Mouse (Mus musculus): Measurements from ENCODE around the gene Syne3. TPM values are rescaled to one million over a fixed set of nuclear protein-coding genes. Genes with fewer than 3 reads are reported as not detected.

Gene Syne3
- polyA plus RNA-seq, 1 experiment from 2014 or later = 0.11 TPM

DNA sequence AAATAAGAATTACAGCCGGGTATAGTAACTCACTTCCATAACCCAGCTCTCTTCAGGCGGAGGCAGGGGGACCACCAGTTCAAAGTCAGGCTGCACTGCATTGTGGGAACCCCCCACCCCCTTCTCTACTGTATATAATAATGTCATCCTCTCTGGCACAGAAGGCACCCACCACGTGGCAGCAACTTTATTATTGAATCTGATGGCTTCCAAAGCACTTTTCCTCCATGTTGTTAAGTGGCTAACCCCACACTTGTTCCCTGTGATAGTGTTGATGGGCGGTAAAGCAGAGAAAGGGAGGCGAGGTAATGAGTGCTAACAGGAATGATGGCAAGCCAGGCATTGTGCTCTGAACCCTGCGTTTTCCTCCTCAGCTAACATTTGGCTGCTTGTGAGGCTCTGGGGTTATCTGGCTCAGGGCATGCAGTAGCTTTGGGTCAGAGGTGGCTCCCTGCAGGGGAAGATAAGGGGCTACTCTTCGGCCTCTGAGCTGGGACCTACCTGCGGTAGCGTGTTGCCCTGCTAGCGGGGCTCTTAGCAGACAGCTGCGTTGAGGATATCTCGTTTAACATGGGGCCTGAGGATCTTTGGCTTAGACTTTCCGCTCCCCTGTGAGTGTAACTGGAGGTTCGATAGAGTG lies 24.6 kb upstream of the Syne3 start:
- Histone ChIP-seq H3K27me3 (no peaks in the 10 kb centered on the region), H3K4me1 (peaks cover 40% of the 10 kb centered on the region), H3K9ac (replicated peaks) (no peak overlapping the region), H3K27ac (replicated peaks) (no peak overlapping the region), H3K4me3 (peak overlapping the region; percentile 83), H3K4me2 (replicated peaks) (peak overlapping the region; percentile 87), H3K9me3 (no peaks in the 10 kb centered on the region), H3K36me3 (peaks cover 8% of the 10 kb centered on the region; the same call in 1 of the 2 replicates)
- no peak for ATAC-seq (replicated peaks)
- 73% methylated on average over 14 of the region's 14 CpGs for WGBS

GRCm38 (mm10) chr12:105032832-105033775 lies 23.5 kb upstream of the Syne3 start:
- Histone ChIP-seq H3K27ac (replicated peaks) (peak overlapping the region; percentile 81), H3K4me3 (peak overlapping the region; percentile 83), H3K4me1 (peaks cover 40% of the 10 kb centered on the region), H3K9me3 (no peaks in the 10 kb centered on the region), H3K4me2 (replicated peaks) (peak overlapping the region; percentile 87), H3K36me3 (peaks cover 8% of the 10 kb centered on the region; the same call in 1 of the 2 replicates), H3K9ac (replicated peaks) (peak overlapping the region; percentile 75), H3K27me3 (no peaks in the 10 kb centered on the region)
- peak; percentile 62 for ATAC-seq (replicated peaks)
- 3% methylated on average over 45 of the region's 45 CpGs for WGBS

DNA sequence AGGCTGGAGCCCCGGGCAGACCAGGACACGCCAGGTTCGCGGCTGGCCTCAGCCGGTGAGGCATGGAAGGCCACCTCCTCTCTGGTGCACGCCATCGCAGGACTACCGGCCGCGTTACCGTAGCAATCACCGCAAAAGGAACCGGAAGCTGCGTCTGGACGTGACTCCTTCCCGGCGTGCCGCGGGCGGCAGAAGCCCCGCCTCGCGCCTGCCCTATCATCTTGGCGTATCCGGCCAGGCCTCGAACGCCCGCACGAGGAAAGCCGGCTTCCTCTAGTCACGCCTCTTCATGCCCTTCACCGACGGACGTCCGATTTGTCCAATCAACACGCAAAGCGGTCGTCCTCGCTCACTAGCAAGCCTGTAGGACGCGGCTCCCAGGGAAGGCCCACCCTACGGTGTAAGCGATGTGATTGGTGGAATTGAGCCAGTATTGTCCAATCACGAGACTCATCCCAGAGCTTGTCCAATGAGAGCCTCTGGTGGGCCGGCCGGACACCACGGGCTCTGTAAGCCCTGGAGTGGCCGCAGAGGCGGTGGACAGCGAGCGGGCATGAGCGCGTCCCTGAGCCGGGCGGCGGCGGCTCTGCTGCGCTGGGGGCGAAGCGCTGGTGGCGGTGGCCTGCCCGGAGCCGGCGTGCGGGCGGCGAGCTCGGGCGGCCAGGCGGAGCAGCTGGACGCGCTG lies 22.7 kb upstream of the Syne3 start, which contains the start of gene Glrx5:
Glrx5 (plus strand) TSS at position 542 of the 685 bp plus-strand sequence.
- H3K36me3 ChIP-seq = peaks cover 8% of the 10 kb centered on the region; the same call in 1 of the 2 replicates
- ATAC-seq (replicated peaks) = peak; percentile 99
- H3K4me1 ChIP-seq = peaks cover 40% of the 10 kb centered on the region
- peak within 1 kb of the TSS; percentile 75 for H3K9ac ChIP-seq (replicated peaks)
- H3K4me2 ChIP-seq (replicated peaks) = peak within 1 kb of the TSS; percentile 92
- peak within 1 kb of the TSS; percentile 81 for H3K27ac ChIP-seq (replicated peaks)
- H3K4me3 ChIP-seq = peak within 1 kb of the TSS; percentile 83
- under 1% methylated on average over 72 of the region's 72 CpGs for WGBS
- H3K9me3 ChIP-seq = no peaks in the 10 kb centered on the region
- no peaks in the 10 kb centered on the region for H3K27me3 ChIP-seq

DNA sequence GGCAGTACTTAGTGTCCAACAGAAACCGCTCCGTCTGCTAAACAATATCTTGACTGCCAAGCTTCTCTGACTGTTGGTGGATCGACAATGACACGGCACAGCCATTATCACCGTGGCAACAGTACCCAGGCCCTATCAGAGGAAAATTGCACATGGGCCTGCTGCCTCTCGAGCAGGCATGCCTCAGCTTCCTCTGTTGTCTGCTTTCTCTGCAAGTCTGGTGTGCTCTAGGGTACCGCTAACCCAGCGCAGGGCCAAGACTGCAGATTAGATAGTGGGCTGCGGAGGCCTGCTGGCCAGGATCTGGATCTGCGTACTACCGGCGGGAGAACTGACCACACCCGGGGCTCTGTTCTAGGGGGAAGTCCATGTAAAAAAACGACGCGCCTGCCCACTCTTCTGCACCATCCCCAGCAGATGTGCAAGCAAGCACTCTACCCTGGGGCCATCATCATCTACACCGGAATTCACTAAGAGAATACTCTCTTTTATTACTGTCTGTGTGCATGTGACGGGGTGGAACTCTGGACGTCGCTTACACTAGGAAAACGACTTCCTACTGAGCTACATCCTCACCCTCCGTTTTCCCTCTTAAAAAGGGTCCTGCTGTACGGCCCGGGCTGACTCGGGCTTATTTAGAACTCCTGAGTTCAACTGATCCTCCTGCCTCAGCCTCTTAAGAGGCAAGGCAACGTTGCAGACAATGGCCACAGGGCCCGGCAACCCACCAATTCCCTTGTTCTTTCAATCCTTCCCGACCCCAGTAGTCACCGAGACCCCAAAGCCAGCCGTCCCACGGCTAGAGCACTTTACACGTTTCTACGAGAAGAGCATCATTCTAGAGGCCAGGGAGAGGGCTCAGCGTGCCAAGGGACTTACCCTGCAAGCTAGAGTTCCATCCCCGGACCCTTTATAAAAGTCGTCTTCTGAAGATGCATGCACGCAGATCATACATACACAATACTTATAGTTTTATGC lies 21.8 kb upstream of the Syne3 start:
- H3K9ac ChIP-seq (replicated peaks) = peak overlapping the region; percentile 70
- no peak for ATAC-seq (replicated peaks)
- H3K4me1 ChIP-seq = peaks cover 40% of the 10 kb centered on the region
- no peaks in the 10 kb centered on the region for H3K9me3 ChIP-seq
- peak overlapping the region; percentile 92 for H3K4me2 ChIP-seq (replicated peaks)
- H3K4me3 ChIP-seq = peak overlapping the region; percentile 83
- 5% methylated on average over 37 of the region's 37 CpGs for WGBS
- peak overlapping the region; percentile 67 for H3K27ac ChIP-seq (replicated peaks)
- H3K36me3 ChIP-seq = peaks cover 8% of the 10 kb centered on the region; the same call in 1 of the 2 replicates
- no peaks in the 10 kb centered on the region for H3K27me3 ChIP-seq

DNA sequence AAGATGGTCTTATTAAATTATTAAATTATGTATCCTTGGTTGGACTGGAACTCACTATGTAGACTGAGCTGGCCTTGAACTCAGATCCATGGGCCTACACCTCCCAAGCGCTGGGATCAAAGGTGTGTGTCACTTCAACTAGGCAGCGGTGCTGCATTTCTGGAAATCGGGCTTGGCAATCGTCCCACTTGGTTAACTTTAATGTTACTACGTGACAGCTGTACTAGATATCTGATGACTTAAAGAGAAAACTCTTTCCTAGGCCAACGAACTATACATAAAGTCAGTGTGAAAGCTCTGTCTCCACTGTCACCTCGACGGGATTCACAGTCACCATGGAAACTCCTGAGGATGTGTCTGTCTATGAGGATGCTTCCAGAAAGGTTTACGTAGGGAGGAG lies 20.3 kb upstream of the Syne3 start:
- Histone ChIP-seq H3K9ac (replicated peaks) (no peak overlapping the region), H3K36me3 (peaks cover 8% of the 10 kb centered on the region; the same call in 1 of the 2 replicates), H3K4me3 (no peak overlapping the region), H3K4me2 (replicated peaks) (no peak overlapping the region), H3K27me3 (no peaks in the 10 kb centered on the region), H3K4me1 (peaks cover 36% of the 10 kb centered on the region), H3K27ac (replicated peaks) (no peak overlapping the region), H3K9me3 (no peaks in the 10 kb centered on the region)
- no peak for ATAC-seq (replicated peaks)
- 89% methylated on average over 9 of the region's 9 CpGs for WGBS

DNA sequence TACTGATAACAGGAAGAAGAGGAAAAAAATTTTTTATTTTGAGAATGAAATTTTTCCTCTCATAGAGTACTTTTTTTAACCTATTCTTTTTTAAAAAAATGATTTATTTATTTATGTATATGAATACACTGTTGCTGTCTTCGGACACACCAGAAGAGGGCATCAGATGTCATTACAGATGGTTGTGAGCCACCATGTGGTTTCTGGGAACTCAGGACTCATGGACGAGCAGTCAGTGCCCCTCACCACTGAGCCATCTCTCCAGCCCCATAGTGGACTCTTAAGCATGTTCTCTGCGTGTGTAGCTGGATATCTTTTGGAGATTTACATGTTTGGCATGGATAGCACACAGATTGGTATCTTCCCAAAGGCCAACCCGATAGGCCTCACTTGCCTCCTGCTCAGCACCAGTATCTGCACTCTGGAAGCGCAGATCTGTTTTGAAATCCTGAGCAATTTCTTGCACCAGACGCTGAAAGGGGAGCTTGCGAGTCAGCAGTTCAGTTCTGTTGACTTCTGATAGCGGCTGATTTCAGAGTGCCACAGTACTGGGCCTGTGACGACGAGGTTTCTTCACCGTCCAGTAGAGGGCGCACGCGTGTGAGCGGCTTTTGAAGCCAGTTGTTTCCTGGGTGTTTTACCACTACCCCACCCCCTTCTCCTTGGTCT lies 17.8 kb upstream of the Syne3 start:
- Histone ChIP-seq H3K27ac (replicated peaks) (no peak overlapping the region), H3K9ac (replicated peaks) (no peak overlapping the region), H3K9me3 (no peaks in the 10 kb centered on the region), H3K4me2 (replicated peaks) (no peak overlapping the region), H3K36me3 (peaks cover 8% of the 10 kb centered on the region; the same call in 1 of the 2 replicates), H3K4me3 (no peak overlapping the region), H3K27me3 (no peaks in the 10 kb centered on the region), H3K4me1 (peaks cover 16% of the 10 kb centered on the region)
- 35% methylated on average over 15 of the region's 15 CpGs for WGBS
- no peak for ATAC-seq (replicated peaks)

DNA sequence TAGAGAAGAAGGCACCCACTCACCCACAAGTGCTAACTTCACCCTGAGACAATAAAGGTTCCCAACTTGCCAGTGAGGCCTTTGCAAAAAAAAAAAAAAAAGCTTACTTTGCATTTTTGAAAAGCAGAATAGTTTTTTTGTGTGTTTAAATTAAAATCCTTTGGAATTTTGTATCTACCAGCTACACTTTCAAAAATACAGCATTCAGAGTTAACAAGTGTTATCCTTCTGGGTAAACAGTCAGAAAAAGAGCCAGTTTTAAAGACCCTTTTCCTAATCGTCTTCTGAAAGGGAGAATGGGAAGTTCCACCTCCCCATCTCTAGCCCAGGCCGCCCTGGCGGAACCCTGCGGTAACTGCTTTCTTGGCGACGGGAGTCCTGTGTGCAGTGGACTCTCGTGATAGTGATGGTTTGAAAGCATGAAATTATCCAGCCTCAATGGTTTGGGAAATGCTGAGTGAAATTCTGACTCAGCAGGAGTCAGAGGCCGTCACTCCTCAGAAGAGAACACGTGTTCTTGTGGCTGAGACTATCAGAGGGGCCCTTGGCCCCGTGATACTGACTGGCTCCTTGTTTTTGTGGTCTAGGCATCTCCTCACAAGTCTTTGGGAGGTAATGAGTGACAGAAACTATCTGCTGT lies 16.5 kb upstream of the Syne3 start:
- Histone ChIP-seq H3K4me1 (peaks cover 10% of the 10 kb centered on the region), H3K27ac (replicated peaks) (no peak overlapping the region), H3K4me3 (no peak overlapping the region), H3K9me3 (no peaks in the 10 kb centered on the region), H3K36me3 (peaks cover 8% of the 10 kb centered on the region; the same call in 1 of the 2 replicates), H3K4me2 (replicated peaks) (no peak overlapping the region), H3K9ac (replicated peaks) (no peak overlapping the region), H3K27me3 (no peaks in the 10 kb centered on the region)
- no peak for ATAC-seq (replicated peaks)
- WGBS = 61% methylated on average over 10 of the region's 10 CpGs

DNA sequence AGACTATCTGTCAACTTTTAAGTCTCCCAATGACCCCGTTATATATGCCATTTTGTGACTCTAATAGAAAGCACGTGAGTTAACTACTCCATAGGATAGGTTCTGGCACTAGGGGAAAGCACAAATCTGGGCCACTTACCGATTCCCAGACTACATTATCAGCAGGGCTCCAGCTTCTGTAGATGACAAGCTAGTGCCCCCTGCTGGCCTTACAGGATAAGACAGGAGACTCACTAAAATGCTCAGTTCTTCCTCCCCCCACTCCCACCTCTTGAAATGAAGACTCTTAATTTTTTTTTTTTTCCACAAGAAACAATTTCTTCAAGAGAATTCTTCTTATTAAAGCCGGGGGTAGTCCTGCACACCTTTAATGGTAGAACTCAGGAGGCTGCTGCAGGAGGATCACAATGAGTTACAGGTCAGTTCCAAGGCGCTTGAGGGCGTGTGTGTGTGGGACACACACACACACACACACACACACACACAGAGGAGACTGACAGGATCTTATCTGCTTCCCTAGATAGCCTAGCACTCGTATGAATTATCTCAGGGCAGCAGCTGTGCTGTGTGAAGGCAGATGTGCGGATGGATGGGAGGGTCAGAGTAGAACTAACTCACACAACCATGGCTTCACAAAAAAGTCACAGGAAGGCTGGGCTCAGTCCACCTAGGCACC lies 15.8 kb upstream of the Syne3 start:
- H3K9me3 ChIP-seq = no peaks in the 10 kb centered on the region
- ATAC-seq (replicated peaks) = peak; percentile 59
- H3K36me3 ChIP-seq = peaks cover 6% of the 10 kb centered on the region; the same call in 1 of the 2 replicates
- 53% methylated on average over 8 of the region's 8 CpGs for WGBS
- H3K27ac ChIP-seq (replicated peaks) = no peak overlapping the region
- H3K4me3 ChIP-seq = no peak overlapping the region
- H3K27me3 ChIP-seq = no peaks in the 10 kb centered on the region
- H3K4me1 ChIP-seq = peaks cover 4% of the 10 kb centered on the region
- H3K4me2 ChIP-seq (replicated peaks) = no peak overlapping the region
- no peak overlapping the region for H3K9ac ChIP-seq (replicated peaks)

GRCm38 (mm10) chr12:105022776-105023175 lies 13.2 kb upstream of the Syne3 start:
- no peak for ATAC-seq (replicated peaks)
- Histone ChIP-seq H3K27ac (replicated peaks) (no peak overlapping the region), H3K9me3 (no peaks in the 10 kb centered on the region), H3K4me3 (no peak overlapping the region), H3K4me2 (replicated peaks) (no peak overlapping the region), H3K9ac (replicated peaks) (no peak overlapping the region), H3K36me3 (no peaks in the 10 kb centered on the region), H3K27me3 (no peaks in the 10 kb centered on the region), H3K4me1 (peaks cover 7% of the 10 kb centered on the region)
- 98% methylated on average over 9 of the region's 9 CpGs for WGBS

DNA sequence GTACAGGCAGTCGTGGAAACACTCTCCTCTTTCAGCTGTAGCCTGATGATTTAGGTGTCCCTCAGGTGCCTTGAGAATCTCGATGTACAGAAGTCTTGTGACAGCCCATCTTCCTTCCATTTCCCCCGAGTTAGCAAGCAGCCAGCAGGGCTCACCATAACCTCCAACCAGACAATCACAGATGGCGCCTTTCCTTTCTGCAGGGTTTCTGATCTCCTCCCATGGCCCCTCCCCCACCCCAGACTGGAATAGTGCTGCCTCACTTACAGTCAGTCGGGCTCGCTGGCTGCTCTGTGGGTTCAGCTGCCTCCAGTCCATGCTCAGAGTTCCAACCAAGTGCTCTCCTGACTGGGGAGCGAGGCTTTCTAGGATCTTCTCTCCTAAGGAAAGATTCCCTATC lies 12.5 kb upstream of the Syne3 start:
- no peak overlapping the region for H3K4me2 ChIP-seq (replicated peaks)
- 71% methylated on average over 7 of the region's 7 CpGs for WGBS
- H3K4me1 ChIP-seq = peaks cover 7% of the 10 kb centered on the region
- no peaks in the 10 kb centered on the region for H3K9me3 ChIP-seq
- no peaks in the 10 kb centered on the region for H3K36me3 ChIP-seq
- H3K27ac ChIP-seq (replicated peaks) = no peak overlapping the region
- H3K4me3 ChIP-seq = no peak overlapping the region
- no peak for ATAC-seq (replicated peaks)
- no peak overlapping the region for H3K9ac ChIP-seq (replicated peaks)
- H3K27me3 ChIP-seq = no peaks in the 10 kb centered on the region

Data from forebrain, embryonic 15.5 days (tissue).